Mouse (Mus musculus) CH12.LX (cell line): ENCODE measurements around the gene Cpne5.

Experiments
- CTCF ChIP-seq, 2 experiments: IDR thresholded peaks in 1 of 2; conservative IDR thresholded peaks in 1 of 2; 2 replicates each; pipeline ENCODE4 v1.5.1; 2011 to 2012; ENCODE audit warnings: low read depth in 2 of 2, low read length in 2 of 2, improper control_type of control experiment in 1 of 2, inconsistent platforms in 1 of 2, mild to moderate bottlenecking in 1 of 2, moderate library complexity in 1 of 2
- E2F4 ChIP-seq: IDR thresholded peaks from 2 replicates; pipeline ENCODE4 v1.6.1; 2011; ENCODE audit warnings: low read depth, low read length, improper control_type of control experiment; ENCODE audit not compliant: insufficient replicate concordance
- EP300 ChIP-seq: IDR thresholded peaks from 2 replicates; pipeline ENCODE4 v1.6.1; 2011; ENCODE audit warnings: low read length, improper control_type of control experiment
- ETS1 ChIP-seq: conservative IDR thresholded peaks from 2 replicates; pipeline ENCODE4 v1.6.1; 2012; ENCODE audit warnings: low read depth, mild to moderate bottlenecking, inconsistent platforms, low read length, improper control_type of control experiment, moderate library complexity
- HCFC1 ChIP-seq: IDR thresholded peaks from 2 replicates; pipeline ENCODE4 v1.6.1; 2012; ENCODE audit warnings: low read depth, mild to moderate bottlenecking, inconsistent platforms, low read length, improper control_type of control experiment
- MAZ ChIP-seq: IDR thresholded peaks from 2 replicates; pipeline ENCODE4 v1.6.1; 2012; ENCODE audit warnings: low read depth, mild to moderate bottlenecking, inconsistent platforms, low read length, improper control_type of control experiment, moderate library complexity
- PAX5 ChIP-seq: IDR thresholded peaks from 2 replicates; pipeline ENCODE4 v1.6.1; 2012; ENCODE audit warnings: low read length, inconsistent platforms, mixed read lengths
- POLR2A ChIP-seq: IDR thresholded peaks from 2 replicates; pipeline ENCODE4 v1.6.1; 2011; ENCODE audit warnings: low read depth, mild to moderate bottlenecking, improper control_type of control experiment, low read length
- SIN3A ChIP-seq: IDR thresholded peaks from 2 replicates; pipeline ENCODE4 v1.6.1; 2012; ENCODE audit warnings: low read length, improper control_type of control experiment, inconsistent platforms

- no peak for TF ChIP-seq E2F4
- no peak for TF ChIP-seq CTCF (conservative IDR thresholded peaks at IDR 0.05 in 1 of 2, IDR thresholded peaks at IDR 0.05 in 1 of 2; ENCODE audit: low read depth in 2 of 2, low read length in 2 of 2)
- TF ChIP-seq HCFC1, result no peak
- TF ChIP-seq ETS1, result no peak
- TF ChIP-seq SIN3A, result no peak
- no peak for TF ChIP-seq PAX5
- TF ChIP-seq MAZ, result no peak
- TF ChIP-seq POLR2A, result no peak
- TF ChIP-seq EP300, result no peak
These were observed 102.9 kb downstream of the Cpne5 start for GRCm38 (mm10) chr17:29135066-29135465.
